Mouse (Mus musculus) midbrain, embryonic 11.5 days (tissue): ENCODE measurements around the gene Olfr684. TPM values are rescaled to one million over a fixed set of nuclear protein-coding genes. Genes with fewer than 3 reads are reported as not detected.

Experiments used
- ATAC-seq: fragments of 200-750 bp; cut with Nextera tagmentation; 2 replicates; pipeline ENCODE4 v1.8.0; 2017; ENCODE audit warnings: moderate TSS enrichment, moderate library complexity; ENCODE audit not compliant: low FRiP score
- DNase-seq: peaks from one replicate; pipeline ENCODE4 v3.0.0; 2015; ENCODE audit warnings: low spot score; ENCODE audit errors: missing footprints
- H3K27ac ChIP-seq: fragments of 300-500 bp; sonication (generic); 2 replicates; pipeline ENCODE4 v1.5.1; 2014; ENCODE audit warnings: low read depth, low read length
- H3K27me3 ChIP-seq: fragments of 300-500 bp; sonication (generic); 2 replicates; pipeline ENCODE4 v1.6.1; 2014; ENCODE audit warnings: mild to moderate bottlenecking, low read length, moderate library complexity, mixed read lengths; ENCODE audit not compliant: control insufficient read depth, insufficient read depth
- H3K36me3 ChIP-seq: fragments of 300-500 bp; sonication (generic); 2 replicates; pipeline ENCODE4 v1.6.1; 2014; ENCODE audit warnings: mild to moderate bottlenecking, low read length, moderate library complexity, mixed read lengths; ENCODE audit not compliant: control insufficient read depth, insufficient read depth
- H3K4me1 ChIP-seq: fragments of 300-500 bp; sonication (generic); 2 replicates; pipeline ENCODE4 v1.6.1; 2014; ENCODE audit warnings: low read length; ENCODE audit not compliant: control insufficient read depth, insufficient read depth
- H3K4me2 ChIP-seq: fragments of 300-500 bp; sonication (generic); 2 replicates; pipeline ENCODE4 v1.6.1; 2014; ENCODE audit warnings: mild to moderate bottlenecking, moderate library complexity
- H3K4me3 ChIP-seq: fragments of 300-500 bp; sonication (generic); 2 replicates; pipeline ENCODE4 v1.5.1; 2014; ENCODE audit warnings: low read depth, low read length
- H3K9ac ChIP-seq: fragments of 300-500 bp; sonication (generic); 2 replicates; pipeline ENCODE4 v1.6.1; 2014; ENCODE audit warnings: low read length
- H3K9me3 ChIP-seq: fragments of 300-500 bp; sonication (generic); 2 replicates; pipeline ENCODE4 v1.6.1; 2016; ENCODE audit warnings: low read length; ENCODE audit not compliant: control insufficient read depth
- WGBS: fragments of 180-500 bp; shearing (Covaris S2); extraction: QIAGEN DNeasy Blood & Tissue Kit; methylation state at CpG from one replicate; pipeline ENCODE4 v1.1.7; 2014; 5-methylcytosine and 5-hydroxymethylcytosine counted together
- polyA plus RNA-seq: library from polyadenylated mRNA; unstranded; fragments of >200 nt; fragmentation: Nextera tagmentation; extraction: Ambion mirVana; gene quantifications from 2 replicates; pipeline ENCODE4 v1.2.1, GENCODE M21; 2014

The Olfr684 gene
- polyA plus RNA-seq, result not detected in 2 replicates

DNA sequence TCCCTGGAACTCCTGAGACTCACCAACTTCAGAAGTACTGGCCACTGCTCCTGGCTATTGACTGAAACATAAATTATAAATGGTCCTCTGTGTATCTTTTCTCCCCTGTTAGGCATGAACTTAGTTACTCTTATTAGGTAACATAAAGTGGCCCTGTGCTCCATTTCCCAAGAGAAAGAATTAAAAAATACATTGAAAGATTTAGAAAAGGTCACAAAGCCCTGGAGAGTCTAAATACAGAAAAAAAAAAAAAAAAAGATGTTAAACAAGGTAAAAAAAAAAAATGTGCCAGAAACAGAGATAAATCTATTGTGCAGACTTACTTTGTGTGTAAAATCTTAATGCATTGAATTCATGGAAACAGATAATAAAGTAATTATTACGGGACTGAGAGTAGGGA lies at the start of gene Olfr684:
Gene Olfr684, minus strand, starts transcription at position 101 of the 400 bp plus-strand sequence.
- no peaks in the 10 kb centered on the region for H3K9me3 ChIP-seq
- no peak within 1 kb of the TSS for H3K4me3 ChIP-seq
- no peak within 1 kb of the TSS for H3K9ac ChIP-seq
- H3K27me3 ChIP-seq, result no peaks in the 10 kb centered on the region
- no peak within 1 kb of the TSS for H3K4me2 ChIP-seq
- no peaks in the 10 kb centered on the region for H3K36me3 ChIP-seq
- H3K4me1 ChIP-seq, result no peaks in the 10 kb centered on the region
- H3K27ac ChIP-seq, result no peak within 1 kb of the TSS
- ATAC-seq (no peak), DNase-seq (no peak)
- WGBS, result 80% methylated on average over 1 of the region's 1 CpGs

DNA sequence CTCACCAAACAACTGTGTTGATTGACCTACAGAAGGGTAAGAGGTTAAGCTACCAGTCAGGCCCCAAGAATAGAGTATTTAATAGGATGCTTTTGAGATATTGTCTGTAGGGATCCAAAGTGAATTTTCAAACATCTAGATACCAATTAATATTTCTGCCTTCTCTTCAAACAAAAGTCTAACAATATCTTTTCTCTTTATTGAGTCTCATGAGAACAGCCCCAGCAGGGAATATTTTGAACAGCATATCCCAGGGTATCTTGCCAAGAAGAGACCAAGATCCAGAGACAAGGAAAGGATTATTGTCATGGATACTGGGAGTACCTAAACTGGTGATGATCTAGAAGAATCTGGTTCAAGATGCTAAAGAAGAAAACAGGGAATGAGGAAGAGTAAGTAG lies 43.9 kb upstream of the Olfr684 start, which contains the start of gene Olfr686:
Gene Olfr686, minus strand, starts transcription at position 101 of the 400 bp plus-strand sequence.
- no peak for ATAC-seq
- no peaks in the 10 kb centered on the region for H3K4me1 ChIP-seq
- no peak within 1 kb of the TSS for H3K27ac ChIP-seq
- no peaks in the 10 kb centered on the region for H3K36me3 ChIP-seq
- no peaks in the 10 kb centered on the region for H3K27me3 ChIP-seq
- no peak within 1 kb of the TSS for H3K9ac ChIP-seq
- H3K4me2 ChIP-seq, result no peak within 1 kb of the TSS
- H3K9me3 ChIP-seq, result no peaks in the 10 kb centered on the region
- DNase-seq, result no peak
- no peak within 1 kb of the TSS for H3K4me3 ChIP-seq

DNA sequence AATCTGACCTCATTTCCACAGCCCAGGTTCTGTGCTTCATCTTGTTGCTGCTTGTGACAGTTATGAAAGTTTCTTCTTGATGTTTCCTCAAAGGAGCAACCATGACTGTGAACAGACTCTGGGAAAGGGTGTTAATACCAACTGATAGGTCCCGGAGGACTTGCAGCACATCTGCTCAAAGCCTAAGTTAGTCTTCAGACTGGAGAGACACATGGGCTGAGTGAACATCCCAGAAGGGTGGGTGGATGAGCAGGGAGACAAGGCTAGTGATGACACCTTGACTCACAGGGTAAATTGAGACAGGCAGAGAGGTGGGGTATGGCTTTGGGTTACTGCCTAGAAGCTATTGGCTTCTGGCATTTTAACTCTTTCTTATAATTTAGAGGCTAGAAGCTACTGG lies 22.5 kb upstream of the Olfr684 start, which contains the start of gene Olfr685:
Gene Olfr685, minus strand, starts transcription at position 101 of the 400 bp plus-strand sequence.
- Histone ChIP-seq H3K4me3 (no peak within 1 kb of the TSS), H3K9ac (no peak within 1 kb of the TSS), H3K27me3 (no peaks in the 10 kb centered on the region), H3K36me3 (no peaks in the 10 kb centered on the region), H3K4me1 (no peaks in the 10 kb centered on the region), H3K4me2 (no peak within 1 kb of the TSS), H3K9me3 (no peaks in the 10 kb centered on the region), H3K27ac (no peak within 1 kb of the TSS)
- ATAC-seq (no peak), DNase-seq (no peak)
- WGBS, result 100% methylated on average over 1 of the region's 1 CpGs

GRCm38 (mm10) chr7:105170773-105171172 lies 7.3 kb upstream of the Olfr684 start:
- Histone ChIP-seq H3K4me3 (no peak overlapping the region), H3K9ac (no peak overlapping the region), H3K36me3 (no peaks in the 10 kb centered on the region), H3K4me2 (no peak overlapping the region), H3K27ac (no peak overlapping the region), H3K27me3 (no peaks in the 10 kb centered on the region), H3K9me3 (no peaks in the 10 kb centered on the region), H3K4me1 (no peaks in the 10 kb centered on the region)
- WGBS, result 57% methylated on average over 4 of the region's 4 CpGs
- ATAC-seq (no peak), DNase-seq (no peak)

DNA sequence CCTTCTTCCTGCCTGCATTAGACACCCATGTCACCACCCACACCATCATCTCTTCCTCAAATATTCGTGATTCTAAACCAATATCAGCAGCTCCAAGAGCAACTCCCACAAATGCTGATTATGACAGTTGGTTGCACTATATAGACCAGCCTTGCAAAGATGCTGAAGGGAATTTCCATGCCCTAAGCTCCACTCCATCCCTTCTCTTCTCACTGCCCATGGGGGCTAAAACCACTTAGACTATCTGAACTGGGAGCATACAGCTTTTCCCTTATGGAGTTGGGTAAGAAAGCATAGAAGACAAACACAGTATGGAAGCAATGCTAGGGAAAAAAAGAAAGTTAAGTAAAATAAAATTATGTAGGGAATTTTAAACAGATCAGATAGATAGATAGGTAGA lies 16.5 kb downstream of the Olfr684 start, which contains the start of gene Olfr683:
Gene Olfr683, minus strand, starts transcription at position 101 of the 400 bp plus-strand sequence.
- Histone ChIP-seq H3K4me1 (no peaks in the 10 kb centered on the region), H3K9ac (no peak within 1 kb of the TSS), H3K4me3 (no peak within 1 kb of the TSS), H3K36me3 (no peaks in the 10 kb centered on the region), H3K4me2 (no peak within 1 kb of the TSS), H3K27me3 (no peaks in the 10 kb centered on the region), H3K9me3 (no peaks in the 10 kb centered on the region), H3K27ac (no peak within 1 kb of the TSS)
- ATAC-seq (no peak), DNase-seq (no peak)
- WGBS, result 75% methylated on average over 1 of the region's 1 CpGs

DNA sequence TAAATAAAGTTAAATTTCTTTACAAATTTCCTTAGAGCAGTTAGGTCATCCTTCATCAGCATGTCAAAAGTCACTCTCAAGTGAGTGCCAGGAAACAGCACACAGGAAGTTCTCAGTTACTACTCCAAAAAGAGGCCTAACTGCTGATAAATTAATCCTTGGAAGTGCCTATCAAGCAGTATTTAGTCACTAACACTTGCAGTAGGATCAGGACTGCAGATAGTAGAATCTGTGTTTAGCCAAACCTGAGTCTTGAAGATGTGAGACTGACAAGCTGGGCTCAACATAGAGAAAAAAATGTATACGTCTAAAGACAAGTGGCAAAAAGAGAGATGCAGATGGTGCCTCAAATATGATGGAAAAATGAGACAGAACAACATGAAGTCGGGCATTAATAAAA lies 22.2 kb downstream of the Olfr684 start:
- DNase-seq (no peak), ATAC-seq (no peak)
- H3K4me3 ChIP-seq, result no peak overlapping the region
- no peak overlapping the region for H3K9ac ChIP-seq
- H3K4me2 ChIP-seq, result no peak overlapping the region
- H3K4me1 ChIP-seq, result no peaks in the 10 kb centered on the region
- H3K27me3 ChIP-seq, result no peaks in the 10 kb centered on the region
- H3K9me3 ChIP-seq, result no peaks in the 10 kb centered on the region
- H3K36me3 ChIP-seq, result no peaks in the 10 kb centered on the region
- WGBS, result 75% methylated on average over 2 of the region's 2 CpGs
- H3K27ac ChIP-seq, result no peak overlapping the region

DNA sequence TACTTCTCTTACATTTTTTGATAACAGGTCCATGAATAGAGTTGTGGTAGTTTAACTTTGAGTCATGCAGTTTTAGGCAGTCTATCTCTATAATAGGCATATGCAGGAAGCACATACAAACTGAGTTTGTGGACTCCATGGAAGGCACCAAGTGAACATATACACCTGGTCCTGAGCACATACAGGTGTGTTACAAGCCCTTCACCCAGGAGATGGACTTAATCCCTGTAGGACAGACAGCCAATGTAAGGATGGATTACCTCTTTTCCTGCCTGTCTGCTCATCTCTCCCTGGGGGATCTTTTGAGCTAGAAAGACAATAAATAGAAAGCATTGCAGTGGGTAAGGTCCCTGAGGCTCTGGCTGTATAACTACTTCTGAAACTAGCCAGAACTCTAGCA lies 46.9 kb downstream of the Olfr684 start, which contains the start of gene Olfr681:
Gene Olfr681, plus strand, starts transcription at position 301 of the 400 bp plus-strand sequence.
- H3K9ac ChIP-seq, result no peak within 1 kb of the TSS
- H3K36me3 ChIP-seq, result no peaks in the 10 kb centered on the region
- H3K4me1 ChIP-seq, result no peaks in the 10 kb centered on the region
- H3K27me3 ChIP-seq, result no peaks in the 10 kb centered on the region
- no peak within 1 kb of the TSS for H3K27ac ChIP-seq
- H3K4me3 ChIP-seq, result no peak within 1 kb of the TSS
- no peaks in the 10 kb centered on the region for H3K9me3 ChIP-seq
- no peak for ATAC-seq
- H3K4me2 ChIP-seq, result no peak within 1 kb of the TSS
- no peak for DNase-seq

Other genes with a start within 250 kb of the Olfr684 start
- gene Olfr667, start 242.2 kb downstream of the Olfr684 start, polyA plus RNA-seq, result not detected in 2 replicates
- gene Olfr668, start 235.6 kb downstream of the Olfr684 start, polyA plus RNA-seq, result not detected in 2 replicates
- not detected in 2 replicates for gene Olfr669, start 229.4 kb downstream of the Olfr684 start, polyA plus RNA-seq
- not detected in 2 replicates for gene Olfr670, start 201.0 kb downstream of the Olfr684 start, polyA plus RNA-seq
- gene Olfr671, start 184.5 kb downstream of the Olfr684 start, polyA plus RNA-seq, result not detected in 2 replicates
- gene Olfr672, start 161.6 kb downstream of the Olfr684 start, polyA plus RNA-seq, result not detected in 2 replicates
- gene Olfr675, start 135.2 kb downstream of the Olfr684 start, polyA plus RNA-seq, result not detected in 2 replicates
- not detected in 2 replicates for gene Olfr676, start 131.0 kb downstream of the Olfr684 start, polyA plus RNA-seq
- gene Olfr677, start 112.3 kb downstream of the Olfr684 start, polyA plus RNA-seq, result not detected in 2 replicates
- gene Olfr678, start 99.2 kb downstream of the Olfr684 start, polyA plus RNA-seq, result not detected in 2 replicates
- not detected in 2 replicates for gene Olfr679, start 82.4 kb downstream of the Olfr684 start, polyA plus RNA-seq
- not detected in 2 replicates for gene Olfr680-ps1, start 70.8 kb downstream of the Olfr684 start, polyA plus RNA-seq
- not detected in 2 replicates for gene Olfr681, start 46.8 kb downstream of the Olfr684 start, polyA plus RNA-seq
- not detected in 2 replicates for gene Olfr683, start 16.6 kb downstream of the Olfr684 start, polyA plus RNA-seq
- not detected in 2 replicates for gene Olfr685, start 22.4 kb upstream of the Olfr684 start, polyA plus RNA-seq
- not detected in 2 replicates for gene Olfr686, start 43.8 kb upstream of the Olfr684 start, polyA plus RNA-seq
- gene Olfr688, start 124.4 kb upstream of the Olfr684 start, polyA plus RNA-seq, result not detected in 2 replicates
- not detected in 2 replicates for gene Olfr689, start 147.5 kb upstream of the Olfr684 start, polyA plus RNA-seq
- gene Olfr690, start 170.5 kb upstream of the Olfr684 start, polyA plus RNA-seq, result not detected in 2 replicates
- gene Olfr691, start 178.6 kb upstream of the Olfr684 start, polyA plus RNA-seq, result 0.07 TPM in 2 replicates
- gene Olfr692, start 204.6 kb upstream of the Olfr684 start, polyA plus RNA-seq, result not detected in 2 replicates
- not detected in 2 replicates for gene Gm5901, start 211.4 kb upstream of the Olfr684 start, polyA plus RNA-seq
- gene Fam160a2, start 236.4 kb upstream of the Olfr684 start, polyA plus RNA-seq, result 25.4 and 30.4 TPM in 2 replicates
- not detected in 2 replicates for gene Cnga4, start 240.9 kb upstream of the Olfr684 start, polyA plus RNA-seq